Mouse (Mus musculus) liver, embryonic 14.5 days (tissue): ENCODE measurements around the gene Gatad1.
"Not testable (repeated sequence)": the region's sequence is repeated elsewhere in the genome, so short reads cannot be mapped to it uniquely, and the experiment has no call there.

Source experiments
- CTCF ChIP-seq: IDR thresholded peaks from 2 replicates; pipeline ENCODE4 v1.5.1; 2016; ENCODE audit warnings: antibody characterized with exemption, low read depth, control low read depth
- EP300 ChIP-seq: IDR thresholded peaks from 2 replicates; pipeline ENCODE4 v1.6.1; 2016; ENCODE audit warnings: antibody characterized with exemption, low read depth

GRCm38 (mm10) chr5:3652903-3653575, 3.9 kb downstream of the Gatad1 start:
- TF ChIP-seq CTCF, EP300: not testable (repeated sequence)
